Mouse (Mus musculus) intestine, embryonic 16.5 days (tissue): ENCODE results near the gene Btbd35f13. TPM values are rescaled to one million over a fixed set of nuclear protein-coding genes. Genes with fewer than 3 reads are reported as not detected.
"Not testable (repeated sequence)": the region's sequence is repeated elsewhere in the genome, so short reads cannot be mapped to it uniquely, and the experiment has no call there.

Experiments used
- ATAC-seq: fragments of 200-750 bp; cut with Nextera tagmentation; 2 replicates; pipeline ENCODE4 v1.8.0; 2017; ENCODE audit warnings: moderate TSS enrichment, moderate library complexity
- H3K27ac ChIP-seq: fragments of 300-500 bp; sonication (generic); 2 replicates; pipeline ENCODE4 v1.5.1; 2014; ENCODE audit warnings: mild to moderate bottlenecking, low read length
- H3K27me3 ChIP-seq: fragments of 300-500 bp; sonication (generic); replicated peaks from 2 replicates; pipeline ENCODE4 v1.6.1; 2014; ENCODE audit warnings: low read length, control low read depth, mixed read lengths; ENCODE audit not compliant: control insufficient read depth, insufficient read depth
- H3K36me3 ChIP-seq: fragments of 300-500 bp; sonication (generic); 2 replicates; pipeline ENCODE4 v1.6.1; 2014; ENCODE audit warnings: low read length, control low read depth; ENCODE audit not compliant: control insufficient read depth, insufficient read depth
- H3K4me1 ChIP-seq: fragments of 300-500 bp; sonication (generic); 2 replicates; pipeline ENCODE4 v1.6.1; 2014; ENCODE audit warnings: low read length, control low read depth, mixed read lengths; ENCODE audit not compliant: control insufficient read depth, insufficient read depth
- H3K4me2 ChIP-seq: fragments of 300-500 bp; sonication (generic); 2 replicates; pipeline ENCODE4 v1.6.1; 2014; ENCODE audit warnings: low read depth, low read length, control low read depth
- H3K4me3 ChIP-seq: fragments of 300-500 bp; sonication (generic); 2 replicates; pipeline ENCODE4 v1.5.1; 2014; ENCODE audit warnings: mild to moderate bottlenecking, low read length
- H3K9ac ChIP-seq: fragments of 300-500 bp; sonication (generic); 2 replicates; pipeline ENCODE4 v1.6.1; 2014; ENCODE audit warnings: low read depth, low read length
- H3K9me3 ChIP-seq: fragments of 300-500 bp; sonication (generic); 2 replicates; pipeline ENCODE4 v1.6.1; 2016; ENCODE audit warnings: low read length, control low read depth; ENCODE audit not compliant: control insufficient read depth
- WGBS: fragments of 180-500 bp; shearing (Covaris S2); extraction: QIAGEN DNeasy Blood & Tissue Kit; methylation state at CpG from one replicate; pipeline ENCODE4 v1.1.7; 2014; 5-methylcytosine and 5-hydroxymethylcytosine counted together
- polyA plus RNA-seq: library from polyadenylated mRNA; unstranded; fragments of >200 nt; fragmentation: Nextera tagmentation; extraction: Ambion mirVana; gene quantifications from 2 replicates; pipeline ENCODE4 v1.2.1, GENCODE M21; 2015

Gene Btbd35f13
- polyA plus RNA-seq, result not detected in 2 replicates

- WGBS, result 86% methylated on average over 2 of the region's 3 CpGs
- not testable (repeated sequence) for H3K4me3 ChIP-seq, H3K9me3 ChIP-seq, H3K27ac ChIP-seq, H3K4me2 ChIP-seq, H3K9ac ChIP-seq, H3K36me3 ChIP-seq, ATAC-seq, H3K27me3 ChIP-seq, H3K4me1 ChIP-seq
These were observed at the start of gene Btbd35f13 for GRCm38 (mm10) chrX:33656872-33657271. TSS of gene Btbd35f13 (plus strand) at chrX:33657172.

GRCm38 (mm10) chrX:33702249-33702648 lies 45.3 kb downstream of the Btbd35f13 start, which contains the start of gene Btbd35f14:
TSS of gene Btbd35f14 (minus strand) at chrX:33702349.
- WGBS, result no CpG with 5 or more reads among the region's 3 CpGs
- H3K9ac ChIP-seq, H3K4me2 ChIP-seq, H3K27me3 ChIP-seq, H3K36me3 ChIP-seq, H3K9me3 ChIP-seq, H3K27ac ChIP-seq, H3K4me1 ChIP-seq, ATAC-seq, H3K4me3 ChIP-seq: not testable (repeated sequence)

Other genes with a start within 250 kb of the Btbd35f13 start
- not detected in 2 replicates for gene Btbd35f15, start 79.9 kb upstream of the Btbd35f13 start, polyA plus RNA-seq
- gene Btbd35f14, start 45.2 kb downstream of the Btbd35f13 start, polyA plus RNA-seq, result not detected in 2 replicates